Mouse (Mus musculus) thymus, adult 2 months (tissue): ENCODE results near the gene Pcdh15.

Source experiments
- CTCF ChIP-seq: fragments of 200-500 bp; IDR thresholded peaks from 2 replicates; pipeline ENCODE4 v1.5.1; 2012; ENCODE audit warnings: mild to moderate bottlenecking, control low read depth, low read length, moderate library complexity, borderline replicate concordance; ENCODE audit not compliant: control insufficient read depth, poor library complexity, insufficient read depth; ENCODE audit errors: extremely low read depth
- POLR2A ChIP-seq: fragments of 200-500 bp; IDR thresholded peaks from 2 replicates; pipeline ENCODE4 v1.6.1; 2012; ENCODE audit warnings: mild to moderate bottlenecking, low read length, control low read depth, moderate library complexity; ENCODE audit not compliant: control insufficient read depth, poor library complexity, insufficient read depth; ENCODE audit errors: extremely low read depth

DNA sequence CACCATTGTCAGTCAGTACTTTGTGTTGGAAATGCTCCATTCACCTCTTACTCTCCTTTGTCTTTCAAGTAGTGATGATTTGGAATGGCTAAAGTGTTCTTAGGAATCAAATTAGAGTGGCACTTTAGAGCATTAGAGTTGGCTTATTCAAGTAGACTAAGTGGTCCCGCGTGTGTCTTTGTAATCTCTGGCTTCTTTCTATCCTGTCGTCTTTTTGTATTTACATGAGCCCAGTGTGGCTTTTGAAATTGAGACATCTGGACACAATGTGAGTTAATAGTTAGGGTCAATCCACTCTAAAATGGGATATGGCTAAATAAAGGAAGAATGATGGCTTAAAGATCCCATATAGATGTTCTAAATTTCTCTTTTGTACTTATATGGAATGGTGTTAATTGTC lies 800.0 kb downstream of the Pcdh15 start:
- TF ChIP-seq CTCF (no peak), POLR2A (no peak)
